Mouse (Mus musculus) neural tube, embryonic 12.5 days (tissue): ENCODE data around the gene P3h3. TPM values are rescaled to one million over a fixed set of nuclear protein-coding genes. Genes with fewer than 3 reads are reported as not detected.

Experiments
- ATAC-seq: fragments of 200-750 bp; cut with Nextera tagmentation; 2 replicates; pipeline ENCODE4 v1.8.0; 2017; ENCODE audit warnings: low read depth, mild to moderate bottlenecking, moderate TSS enrichment, moderate library complexity; ENCODE audit not compliant: low FRiP score
- H3K27ac ChIP-seq: fragments of 300-500 bp; sonication (generic); 2 replicates; pipeline ENCODE4 v1.5.1; 2016
- H3K27me3 ChIP-seq: fragments of 300-500 bp; sonication (generic); replicated peaks from 2 replicates; pipeline ENCODE4 v1.6.1; 2016; ENCODE audit warnings: mild to moderate bottlenecking
- H3K36me3 ChIP-seq: fragments of 300-500 bp; sonication (generic); 2 replicates; pipeline ENCODE4 v1.6.1; 2016; ENCODE audit warnings: mild to moderate bottlenecking
- H3K4me1 ChIP-seq: fragments of 300-500 bp; sonication (generic); 2 replicates; pipeline ENCODE4 v1.6.1; 2016
- H3K4me2 ChIP-seq: fragments of 300-500 bp; sonication (generic); replicated peaks from 2 replicates; pipeline ENCODE4 v1.6.1; 2016; ENCODE audit warnings: mild to moderate bottlenecking
- H3K4me3 ChIP-seq: fragments of 300-500 bp; sonication (generic); 2 replicates; pipeline ENCODE4 v1.5.1; 2016
- H3K9ac ChIP-seq: fragments of 300-500 bp; sonication (generic); 2 replicates; pipeline ENCODE4 v1.6.1; 2016; ENCODE audit warnings: mild to moderate bottlenecking
- H3K9me3 ChIP-seq: fragments of 300-500 bp; sonication (generic); 2 replicates; pipeline ENCODE4 v1.6.1; 2016; ENCODE audit warnings: mild to moderate bottlenecking
- WGBS: fragments of 180-500 bp; shearing (Covaris S2); methylation state at CpG from one replicate; pipeline ENCODE4 v1.1.7; 2016; 5-methylcytosine and 5-hydroxymethylcytosine counted together
- polyA plus RNA-seq: library from polyadenylated mRNA; unstranded; fragments of >200 nt; fragmentation: Nextera tagmentation; extraction: Ambion mirVana; gene quantifications from 2 replicates; pipeline ENCODE4 v1.2.1, GENCODE M21; 2016

P3h3 gene
- polyA plus RNA-seq, 1 experiment from 2014 or later, result 28.4 TPM

- Histone ChIP-seq H3K4me3 (peak overlapping the region; percentile 58), H3K27me3 (no peaks in the 10 kb centered on the region), H3K9me3 (no peaks in the 10 kb centered on the region), H3K27ac (peak overlapping the region; percentile 20; the same call in 1 of the 2 replicates), H3K36me3 (no peaks in the 10 kb centered on the region), H3K4me2 (peak overlapping the region; percentile 88), H3K4me1 (peaks cover 71% of the 10 kb centered on the region), H3K9ac (peak overlapping the region; percentile 82)
- 13% methylated on average over 8 of the region's 8 CpGs for WGBS
- no peak for ATAC-seq
Measured at GRCm38 (mm10) chr6:124862406-124863124, 5.0 kb upstream of the P3h3 start.

- no peaks in the 10 kb centered on the region for H3K36me3 ChIP-seq
- peak overlapping the region; percentile 88 for H3K4me2 ChIP-seq
- no peaks in the 10 kb centered on the region for H3K9me3 ChIP-seq
- peaks cover 73% of the 10 kb centered on the region for H3K4me1 ChIP-seq
- H3K27ac ChIP-seq, result no peak overlapping the region; the same call in 1 of the 2 replicates
- 44% methylated on average over 3 of the region's 3 CpGs for WGBS
- peak overlapping the region; percentile 58; the same call in 1 of the 2 replicates for H3K4me3 ChIP-seq
- H3K27me3 ChIP-seq, result no peaks in the 10 kb centered on the region
- ATAC-seq, result no peak
- peak overlapping the region; percentile 82 for H3K9ac ChIP-seq
Measured at GRCm38 (mm10) chr6:124861802-124862201, 4.2 kb upstream of the P3h3 start.

DNA sequence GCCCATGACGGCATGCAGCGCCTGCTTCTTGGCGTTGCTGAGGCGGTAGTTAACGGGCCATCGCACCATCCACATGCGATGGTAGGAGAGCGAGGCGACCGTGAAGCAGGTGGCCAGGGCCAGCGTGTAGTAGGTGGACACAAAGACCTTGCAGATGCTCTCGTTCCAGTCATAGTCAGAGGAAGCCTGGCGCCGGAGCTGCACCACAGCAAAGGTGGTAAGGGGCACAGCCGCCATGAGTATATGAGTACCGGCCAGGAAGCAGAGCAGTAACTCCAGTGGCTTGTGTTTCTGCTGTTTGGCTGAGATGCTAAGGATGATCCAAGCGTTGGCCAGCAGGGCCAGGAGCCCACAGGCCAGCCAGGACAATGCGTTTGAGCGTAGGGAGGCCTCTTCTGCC, 3.7 kb upstream of the P3h3 start:
- H3K9ac ChIP-seq, result peak overlapping the region; percentile 82; the same call in 1 of the 2 replicates
- ATAC-seq, result no peak
- no peaks in the 10 kb centered on the region for H3K9me3 ChIP-seq
- H3K27me3 ChIP-seq, result no peaks in the 10 kb centered on the region
- no peak overlapping the region for H3K4me3 ChIP-seq
- no peak overlapping the region for H3K27ac ChIP-seq
- H3K36me3 ChIP-seq, result no peaks in the 10 kb centered on the region
- H3K4me2 ChIP-seq, result peak overlapping the region; percentile 88
- peaks cover 73% of the 10 kb centered on the region for H3K4me1 ChIP-seq
- 82% methylated on average over 19 of the region's 19 CpGs for WGBS

DNA sequence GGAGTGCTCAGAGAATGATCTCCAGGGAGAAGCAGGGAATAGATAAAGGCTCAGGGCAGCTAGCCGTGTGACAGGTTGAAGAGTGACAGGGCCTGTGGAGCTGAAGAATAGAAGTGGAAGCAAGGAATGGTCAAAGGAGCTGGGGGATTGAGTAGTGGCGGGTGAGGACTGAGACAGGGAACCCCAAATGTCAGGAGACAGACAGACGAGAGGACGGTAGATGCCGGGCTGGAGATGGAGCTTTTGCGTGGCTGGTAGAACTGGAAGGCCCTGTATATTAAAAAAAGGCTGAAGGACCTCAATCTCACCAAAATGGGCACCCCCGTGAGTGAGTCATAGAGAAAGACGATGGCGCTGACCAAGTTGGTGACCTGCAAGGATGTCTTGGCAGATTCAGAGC, 3.0 kb upstream of the P3h3 start:
- ATAC-seq, result no peak
- H3K27ac ChIP-seq, result 0 out of 2 replicates have a peak overlapping the region, but pooled peaks have one; percentile 2
- peaks cover 74% of the 10 kb centered on the region for H3K4me1 ChIP-seq
- H3K9ac ChIP-seq, result peak overlapping the region; percentile 22
- H3K4me2 ChIP-seq, result peak overlapping the region; percentile 88
- no peak overlapping the region for H3K4me3 ChIP-seq
- H3K9me3 ChIP-seq, result no peaks in the 10 kb centered on the region
- 86% methylated on average over 9 of the region's 9 CpGs for WGBS
- no peaks in the 10 kb centered on the region for H3K27me3 ChIP-seq
- H3K36me3 ChIP-seq, result no peaks in the 10 kb centered on the region

DNA sequence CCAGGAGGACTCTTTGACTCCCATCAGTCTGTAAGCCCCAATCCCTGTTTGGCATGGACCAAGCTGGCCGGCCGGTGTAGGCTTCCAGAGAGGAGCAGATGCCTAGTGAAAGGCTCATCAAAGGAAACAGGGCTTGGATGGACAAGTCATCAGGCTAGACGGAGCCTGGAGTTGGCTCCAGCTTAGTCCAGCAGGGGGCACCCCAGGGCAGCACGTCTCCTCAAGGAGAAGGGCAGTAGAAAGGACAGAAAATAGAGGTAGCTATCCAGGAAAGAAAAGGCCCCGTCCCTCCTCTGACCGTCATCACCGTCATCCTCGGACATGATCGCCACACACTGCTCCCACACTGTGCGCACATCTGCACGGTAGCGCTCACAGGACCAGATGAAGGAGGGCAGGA, 2.2 kb upstream of the P3h3 start:
- no peaks in the 10 kb centered on the region for H3K9me3 ChIP-seq
- no peaks in the 10 kb centered on the region for H3K27me3 ChIP-seq
- H3K36me3 ChIP-seq, result no peaks in the 10 kb centered on the region
- H3K4me1 ChIP-seq, result peaks cover 71% of the 10 kb centered on the region
- 13% methylated on average over 12 of the region's 12 CpGs for WGBS
- H3K27ac ChIP-seq, result 0 out of 2 replicates have a peak overlapping the region, but pooled peaks have one; percentile 2
- peak overlapping the region; percentile 22; the same call in 1 of the 2 replicates for H3K9ac ChIP-seq
- no peak for ATAC-seq
- H3K4me3 ChIP-seq, result no peak overlapping the region
- H3K4me2 ChIP-seq, result peak overlapping the region; percentile 88

DNA sequence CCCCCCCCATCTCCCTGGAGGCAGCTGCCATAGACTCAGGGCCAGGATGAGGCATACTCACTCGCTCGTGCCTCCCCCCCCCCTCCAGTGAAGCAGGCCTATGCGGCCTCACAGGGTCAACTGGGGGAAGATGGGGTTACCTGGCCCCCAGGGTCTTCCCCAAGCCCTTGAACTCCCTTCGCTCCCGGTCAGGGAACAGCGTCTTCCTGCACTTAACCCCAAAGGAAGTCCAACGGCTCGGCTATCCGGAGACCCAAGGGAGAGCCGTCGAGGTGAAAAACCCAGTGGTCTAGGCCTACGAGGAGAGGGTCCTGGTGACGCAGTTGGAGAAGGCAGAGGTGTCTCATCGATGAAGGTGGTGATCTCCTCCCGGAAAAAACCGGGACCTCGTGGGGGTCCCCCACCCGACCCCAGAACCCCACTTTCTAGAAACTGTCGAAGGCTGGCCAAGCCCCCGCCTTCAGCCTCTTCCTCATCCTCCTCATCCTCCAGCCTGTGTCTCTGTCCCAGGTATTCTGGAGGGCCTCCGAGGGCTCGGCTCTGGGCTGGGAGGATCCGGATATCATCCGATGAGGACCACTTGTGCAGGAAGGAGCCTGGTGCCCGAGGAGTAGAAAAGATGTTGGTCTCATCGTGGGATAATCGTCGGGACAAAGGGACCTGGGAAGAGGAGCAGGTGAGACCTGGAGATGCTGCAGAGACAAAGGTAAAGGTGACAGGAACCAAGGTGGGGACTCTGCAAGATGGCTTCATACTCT, 1.2 kb upstream of the P3h3 start:
- Histone ChIP-seq H3K36me3 (0 out of 2 replicates have a peak, but pooled peaks cover under 1% of the 10 kb centered on the region), H3K4me1 (peaks cover 62% of the 10 kb centered on the region), H3K9me3 (no peaks in the 10 kb centered on the region), H3K9ac (no peak overlapping the region; the same call in 1 of the 2 replicates), H3K4me3 (no peak overlapping the region), H3K27me3 (no peaks in the 10 kb centered on the region), H3K4me2 (peak overlapping the region; percentile 87), H3K27ac (no peak overlapping the region)
- 78% methylated on average over 26 of the region's 28 CpGs for WGBS
- ATAC-seq, result no peak

GRCm38 (mm10) chr6:124857840-124858530, 433 bp upstream of the P3h3 start:
- H3K4me3 ChIP-seq, result peak overlapping the region; percentile 75
- no peak for ATAC-seq
- H3K4me2 ChIP-seq, result peak overlapping the region; percentile 87
- peaks cover 59% of the 10 kb centered on the region for H3K4me1 ChIP-seq
- H3K36me3 ChIP-seq, result peaks cover 4% of the 10 kb centered on the region; the same call in 1 of the 2 replicates
- no peaks in the 10 kb centered on the region for H3K27me3 ChIP-seq
- H3K9ac ChIP-seq, result peak overlapping the region; percentile 94
- WGBS, result 24% methylated on average over 26 of the region's 26 CpGs
- no peaks in the 10 kb centered on the region for H3K9me3 ChIP-seq
- H3K27ac ChIP-seq, result peak overlapping the region; percentile 95; the same call in 1 of the 2 replicates

- Histone ChIP-seq H3K27me3 (no peaks in the 10 kb centered on the region), H3K4me2 (peak overlapping the region; percentile 87), H3K9me3 (no peaks in the 10 kb centered on the region), H3K4me1 (peaks cover 42% of the 10 kb centered on the region), H3K36me3 (peaks cover 8% of the 10 kb centered on the region; the same call in 1 of the 2 replicates), H3K27ac (peak overlapping the region; percentile 95), H3K4me3 (peak overlapping the region; percentile 75), H3K9ac (peak overlapping the region; percentile 94)
- ATAC-seq, result peak; percentile 62
- WGBS, result 9% methylated on average over 14 of the region's 14 CpGs
Measured at GRCm38 (mm10) chr6:124856321-124856720, 1.2 kb downstream of the P3h3 start.

GRCm38 (mm10) chr6:124854647-124855046, 2.9 kb downstream of the P3h3 start:
- Histone ChIP-seq H3K27me3 (no peaks in the 10 kb centered on the region), H3K4me3 (no peak overlapping the region), H3K9ac (no peak overlapping the region), H3K36me3 (peaks cover 13% of the 10 kb centered on the region), H3K4me2 (no peak overlapping the region), H3K9me3 (no peaks in the 10 kb centered on the region), H3K4me1 (peaks cover 27% of the 10 kb centered on the region), H3K27ac (no peak overlapping the region)
- 81% methylated on average over 12 of the region's 12 CpGs for WGBS
- ATAC-seq, result no peak

DNA sequence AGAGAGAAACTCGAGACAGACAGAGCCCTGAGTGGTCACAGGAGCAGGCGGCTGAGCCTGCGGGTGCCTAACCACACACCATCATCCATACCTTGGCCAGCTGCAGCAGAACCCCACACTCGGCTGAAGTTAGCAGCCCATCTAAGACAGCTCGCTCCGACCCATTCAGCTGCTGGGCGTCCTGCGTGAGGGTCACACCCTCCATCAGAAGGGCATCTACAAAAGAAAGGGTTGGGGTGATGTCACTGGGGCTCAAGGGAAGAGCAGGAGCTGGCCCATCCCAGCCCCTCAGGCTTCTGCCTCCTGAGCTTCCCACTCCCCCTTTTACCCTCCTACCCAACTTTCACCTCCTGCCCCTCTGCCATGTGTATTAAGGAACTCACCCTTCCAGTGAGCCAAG, 7.0 kb downstream of the P3h3 start:
- Histone ChIP-seq H3K9ac (no peak overlapping the region), H3K9me3 (no peaks in the 10 kb centered on the region), H3K27me3 (no peaks in the 10 kb centered on the region), H3K36me3 (peaks cover 16% of the 10 kb centered on the region), H3K27ac (no peak overlapping the region), H3K4me3 (no peak overlapping the region), H3K4me1 (no peaks in the 10 kb centered on the region), H3K4me2 (no peak overlapping the region)
- no peak for ATAC-seq
- 45% methylated on average over 8 of the region's 8 CpGs for whole genome bisulfite sequencing

GRCm38 (mm10) chr6:124847305-124847704, 10.2 kb downstream of the P3h3 start:
- H3K9me3 ChIP-seq, result no peaks in the 10 kb centered on the region
- H3K36me3 ChIP-seq, result peaks cover 11% of the 10 kb centered on the region; the same call in 1 of the 2 replicates
- H3K4me2 ChIP-seq, result 0 out of 2 replicates have a peak overlapping the region, but pooled peaks have one; percentile 17
- H3K27ac ChIP-seq, result no peak overlapping the region
- no peak overlapping the region for H3K4me3 ChIP-seq
- H3K4me1 ChIP-seq, result no peaks in the 10 kb centered on the region
- no peaks in the 10 kb centered on the region for H3K27me3 ChIP-seq
- WGBS, result 9% methylated on average over 9 of the region's 9 CpGs
- H3K9ac ChIP-seq, result no peak overlapping the region
- peak; percentile 89 for ATAC-seq
